8 mouse cellular contexts compared by ENCODE assay signal in genomic region chr13:75706882-75707816, GRCm38 (mm10). TPM values are rescaled to one million over a fixed set of nuclear protein-coding genes. Genes with fewer than 3 reads are reported as not detected.
A peak's percentile ranks its signal among the peaks of the same experiment; 100 is the strongest.
DNase-seq lines count a peak whose midpoint lies in the region; ATAC-seq and TF ChIP-seq lines count a peak whose summit lies in the region.

No protein-coding gene starts in this region.

- H3K36me3 ChIP-seq in E14TG2a.4 (ENCODE audit: insufficient read depth, low read length), result peaks cover 6% of the 10 kb centered on the region; the same call in 1 of the 2 replicates
- no peaks in the 10 kb centered on the region for H3K36me3 ChIP-seq in forebrain, embryonic 13.5 days (ENCODE audit: poor library complexity, severe bottlenecking)
- H3K36me3 ChIP-seq in liver, postnatal 0 days (replicated peaks; ENCODE audit: insufficient read depth, low read length), result no peaks in the 10 kb centered on the region
- no peaks in the 10 kb centered on the region for H3K36me3 ChIP-seq in neural tube, embryonic 15.5 days

- WGBS in forebrain, embryonic 13.5 days, result 7% methylated on average over 64 of the region's 64 CpGs
- 2% methylated on average over 64 of the region's 64 CpGs for WGBS in large intestine, adult 2 months
- WGBS in liver, postnatal 0 days (ENCODE audit: insufficient replicate concordance), result 6% methylated on average over 61 of the region's 64 CpGs
- WGBS in neural tube, embryonic 15.5 days, result 5% methylated on average over 64 of the region's 64 CpGs

- H3K27me3 ChIP-seq in E14TG2a.4 (ENCODE audit: insufficient read depth, low read length), result peaks cover 14% of the 10 kb centered on the region
- peaks cover 15% of the 10 kb centered on the region for H3K27me3 ChIP-seq in forebrain, embryonic 13.5 days
- H3K27me3 ChIP-seq in liver, postnatal 0 days (ENCODE audit: insufficient read depth, low read length), result no peaks in the 10 kb centered on the region
- peaks cover 7% of the 10 kb centered on the region; the same call in 1 of the 2 replicates for H3K27me3 ChIP-seq in neural tube, embryonic 15.5 days (replicated peaks)

- peak; percentile 90 for ATAC-seq in cerebellum, adult (ENCODE audit: insufficient number of reproducible peaks, low FRiP score, low TSS enrichment)
- ATAC-seq in forebrain, embryonic 13.5 days, result peak; percentile 100
- peak; percentile 98 for ATAC-seq in liver, postnatal 0 days
- ATAC-seq in neural tube, embryonic 15.5 days (ENCODE audit: low FRiP score), result peak; percentile 100

- no peak; the same call in 1 of the 2 replicates for TF ChIP-seq EP300 in liver, postnatal 0 days (IDR thresholded peaks at IDR 0.05; ENCODE audit: low read depth)

- H3K4me1 ChIP-seq in E14TG2a.4 (replicated peaks; ENCODE audit: low read depth, low read length), result peaks cover 52% of the 10 kb centered on the region
- H3K4me1 ChIP-seq in forebrain, embryonic 13.5 days, result peaks cover 11% of the 10 kb centered on the region
- peaks cover 14% of the 10 kb centered on the region for H3K4me1 ChIP-seq in liver, postnatal 0 days (ENCODE audit: insufficient read depth)
- peaks cover 20% of the 10 kb centered on the region for H3K4me1 ChIP-seq in neural tube, embryonic 15.5 days

- H3K9me3 ChIP-seq in E14TG2a.4 (ENCODE audit: low read length), result no peaks in the 10 kb centered on the region
- H3K9me3 ChIP-seq in forebrain, embryonic 13.5 days (replicated peaks), result no peaks in the 10 kb centered on the region
- no peaks in the 10 kb centered on the region for H3K9me3 ChIP-seq in liver, postnatal 0 days (ENCODE audit: low read length)
- no peaks in the 10 kb centered on the region for H3K9me3 ChIP-seq in neural tube, embryonic 15.5 days (replicated peaks)

- TF ChIP-seq CTCF in E14TG2a.4 (conservative IDR thresholded peaks at IDR 0.05; ENCODE audit: low read length), result no peak
- no peak for TF ChIP-seq CTCF in liver, postnatal 0 days (IDR thresholded peaks at IDR 0.05; ENCODE audit: low read depth)

- DNase-seq in heart, postnatal 10 days, result peak; percentile 95 to 96
- peak; percentile 95 for DNase-seq in large intestine, adult 2 months (ENCODE audit: low read depth, low spot score)
- peak; percentile 98 for DNase-seq in liver, postnatal 0 days
- DNase-seq in testis, postnatal 14 days (ENCODE audit: low spot score), result peak; percentile 96

- H3K27ac ChIP-seq in forebrain, embryonic 13.5 days, result no peak overlapping the region
- H3K27ac ChIP-seq in liver, postnatal 0 days (ENCODE audit: low read depth), result peak overlapping the region; percentile 94
- peak overlapping the region; percentile 56; the same call in 1 of the 2 replicates for H3K27ac ChIP-seq in neural tube, embryonic 15.5 days (replicated peaks)

- intact Hi-C loops in heart, postnatal 10 days (cut with DNase I), result loop anchor here (5.0 kb wide), 1 partner anchor 480 kb away; no protein-coding TSS in a partner anchor

- H3K9ac ChIP-seq in forebrain, embryonic 13.5 days, result peak overlapping the region; percentile 67
- peak overlapping the region; percentile 97 for H3K9ac ChIP-seq in liver, postnatal 0 days (replicated peaks)
- peak overlapping the region; percentile 64 for H3K9ac ChIP-seq in neural tube, embryonic 15.5 days (replicated peaks)

- peak overlapping the region; percentile 81 for H3K4me2 ChIP-seq in forebrain, embryonic 13.5 days
- H3K4me2 ChIP-seq in liver, postnatal 0 days (ENCODE audit: low read depth, low read length), result peak overlapping the region; percentile 80
- H3K4me2 ChIP-seq in neural tube, embryonic 15.5 days, result peak overlapping the region; percentile 87

- peak overlapping the region; percentile 90 for H3K4me3 ChIP-seq in E14TG2a.4 (replicated peaks; ENCODE audit: low read length)
- H3K4me3 ChIP-seq in forebrain, embryonic 13.5 days, result peak overlapping the region; percentile 64
- H3K4me3 ChIP-seq in liver, postnatal 0 days (ENCODE audit: low read depth, low read length), result peak overlapping the region; percentile 96
- peak overlapping the region; percentile 81 for H3K4me3 ChIP-seq in neural tube, embryonic 15.5 days (replicated peaks)

RNA-seq across cellular contexts. Expression of gene Ell2, which starts 0.6 kb away (rescaled TPM):
- polyA plus RNA-seq in forebrain, embryonic 13.5 days (2015; fragmentation: Nextera tagmentation; extraction: Ambion mirVana), result 1.5 and 2.0 TPM in 2 replicates
- 10 to 100 TPM; 12.7 to 14.8 TPM for total RNA-seq in heart, postnatal 10 days (2021)
- 4.5 and 8.8 TPM in 2 replicates for polyA plus RNA-seq in large intestine, adult 2 months (2012; rRNA removed)
- polyA plus RNA-seq in liver, postnatal 0 days (2015; fragmentation: Nextera tagmentation; extraction: Ambion mirVana), result 12.1 and 13.7 TPM in 2 replicates
- polyA plus RNA-seq in neural tube, embryonic 15.5 days (2015; fragmentation: Nextera tagmentation; extraction: Ambion mirVana), result 2.2 and 4.9 TPM in 2 replicates
